8 mouse cellular contexts compared by ENCODE assay signal in the genomic region with DNA sequence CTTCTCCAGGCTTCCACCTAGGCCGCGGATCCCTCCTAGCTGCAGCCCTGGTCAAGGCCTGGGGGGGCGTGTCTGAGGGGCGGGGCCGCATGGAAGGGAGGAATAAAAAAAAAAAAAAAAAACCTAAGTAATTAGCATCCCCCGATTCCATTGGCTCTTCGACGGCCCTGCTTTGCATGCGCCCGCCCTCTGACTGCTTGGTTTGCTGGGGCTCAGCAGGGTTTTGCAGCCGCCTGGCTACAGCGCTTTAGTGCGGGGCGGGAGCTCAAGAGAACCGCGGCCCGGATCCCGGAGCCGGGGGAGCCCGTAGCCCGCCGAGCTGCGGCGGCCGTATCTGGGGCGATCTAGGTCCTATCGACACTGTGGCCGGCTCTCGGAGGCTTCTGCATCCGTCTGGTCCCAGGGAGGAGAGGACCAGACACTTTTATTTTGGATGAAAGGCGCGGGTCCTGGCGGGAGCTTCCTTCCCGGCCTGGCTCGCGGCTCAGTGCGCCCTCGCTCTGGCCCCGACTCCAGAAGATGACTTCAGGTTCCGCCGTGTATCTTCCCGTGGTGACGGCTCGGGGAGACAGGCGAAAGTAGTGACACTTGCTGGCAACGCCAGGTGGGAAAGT. TPM values are rescaled to one million over a fixed set of nuclear protein-coding genes. Genes with fewer than 3 reads are reported as not detected.
DNase-seq lines count a peak whose midpoint lies in the region; ATAC-seq and TF ChIP-seq lines count a peak whose summit lies in the region.

A gene (plus strand): TSS at position 210 of the 614 bp plus-strand sequence.

- peak; percentile 95 for ATAC-seq in hindbrain, embryonic 11.5 days (ENCODE audit: low FRiP score)
- ATAC-seq in lung, embryonic 16.5 days (ENCODE audit: low read depth): peak; percentile 98

- peak within 1 kb of the TSS; percentile 80 for H3K9ac ChIP-seq in ES-E14 (ENCODE audit: insufficient read depth, low read depth, low read length, poor library complexity, severe bottlenecking)
- H3K9ac ChIP-seq in hindbrain, embryonic 11.5 days (ENCODE audit: low read depth, low read length): peak within 1 kb of the TSS; percentile 63
- H3K9ac ChIP-seq in lung, embryonic 16.5 days (ENCODE audit: low read length): peak within 1 kb of the TSS; percentile 73

- H3K9me3 ChIP-seq in ES-E14 (ENCODE audit: control insufficient read depth, insufficient read depth, low read depth, low read length): no peaks in the 10 kb centered on the region
- no peaks in the 10 kb centered on the region for H3K9me3 ChIP-seq in hindbrain, embryonic 11.5 days (ENCODE audit: control insufficient read depth, low read length)
- H3K9me3 ChIP-seq in lung, embryonic 16.5 days (ENCODE audit: control insufficient read depth, low read length): no peaks in the 10 kb centered on the region

- in situ Hi-C loops in ES-E14 (cut with MboI; ENCODE audit: low sequenced_read_pairs in 2 of 2, unreplicated experiment in 2 of 2): no loop called here

- no peak within 1 kb of the TSS for H3K27ac ChIP-seq in ES-E14 (ENCODE audit: insufficient read depth, low read depth, low read length, poor library complexity, severe bottlenecking)
- H3K27ac ChIP-seq in hindbrain, embryonic 11.5 days (ENCODE audit: low read depth, low read length): peak within 1 kb of the TSS; percentile 67; the same call in 1 of the 2 replicates
- peak within 1 kb of the TSS; percentile 23; the same call in 1 of the 2 replicates for H3K27ac ChIP-seq in lung, embryonic 16.5 days (ENCODE audit: low read length)

- H3K4me3 ChIP-seq in ES-E14 (ENCODE audit: insufficient read depth in 1 of 2, low read depth in 1 of 2, low read length in 2 of 2, poor library complexity in 1 of 2, severe bottlenecking in 1 of 2): peak within 1 kb of the TSS; percentile 78 to 84
- peak within 1 kb of the TSS; percentile 49 for H3K4me3 ChIP-seq in hindbrain, embryonic 11.5 days (ENCODE audit: low read depth, low read length)
- H3K4me3 ChIP-seq in lung, embryonic 16.5 days (ENCODE audit: low read length): peak within 1 kb of the TSS; percentile 55

- no peaks in the 10 kb centered on the region for H3K36me3 ChIP-seq in ES-E14 (ENCODE audit: control insufficient read depth, insufficient read depth, low read length, poor library complexity, severe bottlenecking)
- no peaks in the 10 kb centered on the region for H3K36me3 ChIP-seq in hindbrain, embryonic 11.5 days (ENCODE audit: control insufficient read depth, insufficient read depth, low read length)
- no peaks in the 10 kb centered on the region for H3K36me3 ChIP-seq in lung, embryonic 16.5 days (ENCODE audit: control insufficient read depth, insufficient read depth, low read length)

- DNase-seq in ES-E14 (ENCODE audit: low read depth, low spot score): peak; percentile 93
- DNase-seq in cerebellum, adult 8-10 months: peak; percentile 89
- peak; percentile 81 to 86 for DNase-seq in frontal cortex, adult 2 months (ENCODE audit: extremely low spot score in 1 of 2, low spot score in 1 of 2)
- DNase-seq in hindbrain, embryonic 11.5 days (ENCODE audit: low spot score): peak; percentile 93
- DNase-seq in layer of hippocampus, adult 9-11 months: peak; percentile 80
- peak; percentile 79 for DNase-seq in ovary, postnatal 10 days (ENCODE audit: low spot score)
- DNase-seq in thymus, postnatal 0 days (ENCODE audit: low spot score): peak; percentile 86

- H3K4me2 ChIP-seq in hindbrain, embryonic 11.5 days (replicated peaks; ENCODE audit: low read depth, low read length): peak within 1 kb of the TSS; percentile 99
- H3K4me2 ChIP-seq in lung, embryonic 16.5 days (ENCODE audit: low read depth, low read length): peak within 1 kb of the TSS; percentile 89

- H3K27me3 ChIP-seq in hindbrain, embryonic 11.5 days (ENCODE audit: control insufficient read depth, insufficient read depth, low read length): peaks cover 2% of the 10 kb centered on the region; the same call in 1 of the 2 replicates
- H3K27me3 ChIP-seq in lung, embryonic 16.5 days (ENCODE audit: control insufficient read depth, insufficient read depth, low read depth, low read length): peaks cover 16% of the 10 kb centered on the region

- peaks cover 7 to 8% of the 10 kb centered on the region in 2 experiments for H3K4me1 ChIP-seq in ES-E14 (ENCODE audit: control insufficient read depth in 2 of 2, insufficient read depth in 2 of 2, low read length in 2 of 2, poor library complexity in 1 of 2)
- peaks cover 3% of the 10 kb centered on the region; the same call in 1 of the 2 replicates for H3K4me1 ChIP-seq in hindbrain, embryonic 11.5 days (replicated peaks; ENCODE audit: control insufficient read depth, insufficient read depth, low read length)
- H3K4me1 ChIP-seq in lung, embryonic 16.5 days (replicated peaks; ENCODE audit: control insufficient read depth, insufficient read depth, low read length): peaks cover 12% of the 10 kb centered on the region; the same call in 1 of the 2 replicates

- under 1% methylated on average over 45 of the region's 46 CpGs for WGBS in hindbrain, embryonic 11.5 days
- WGBS in lung, embryonic 16.5 days: under 1% methylated on average over 46 of the region's 46 CpGs

TF ChIP-seq in ES-E14, 5 proteins besides CTCF, POLR2A, EP300 and RAD21:
- TF ChIP-seq ZC3H11A (IDR thresholded peaks at IDR 0.05; ENCODE audit: borderline replicate concordance, low read depth, low read length): no peak
- peak; percentile 99 for TF ChIP-seq ZNF384 (IDR thresholded peaks at IDR 0.05; ENCODE audit: low read depth, low read length)
- TF ChIP-seq MAFK (IDR thresholded peaks at IDR 0.05; ENCODE audit: insufficient read depth, low read depth, low read length): 0 out of 2 replicates have a peak, but pooled peaks have one; percentile 6
- TF ChIP-seq CHD2 (IDR thresholded peaks at IDR 0.05; ENCODE audit: low read depth, low read length): no peak
- TF ChIP-seq HCFC1 (IDR thresholded peaks at IDR 0.05; ENCODE audit: borderline replicate concordance, insufficient read depth, low read length): 0 out of 2 replicates have a peak, but pooled peaks have one; percentile 46

RNA-seq across cellular contexts. Expression of the gene that starts here (rescaled TPM):
- 9.9 and 14.7 TPM in 2 replicates for total RNA-seq in ES-E14 (2012; rRNA removed)
- 12.8 and 14.7 TPM in 2 replicates for polyA plus RNA-seq in frontal cortex, adult 2 months (2012; rRNA removed)
- 8.2 and 8.3 TPM in 2 replicates for polyA plus RNA-seq in hindbrain, embryonic 11.5 days (2014; fragmentation: Nextera tagmentation; extraction: Ambion mirVana)
- 1.3 and 1.7 TPM in 2 replicates for polyA plus RNA-seq in lung, embryonic 16.5 days (2015; fragmentation: Nextera tagmentation; extraction: Ambion mirVana)
- 9.8 and 10.9 TPM in 2 replicates for polyA plus RNA-seq in thymus, postnatal 0 days (2015; fragmentation: Nextera tagmentation; extraction: Ambion mirVana)
